Mouse (Mus musculus) cortical plate, adult 2 months (tissue): ENCODE results near the gene Dnaic2. TPM values are rescaled to one million over a fixed set of nuclear protein-coding genes. Genes with fewer than 3 reads are reported as not detected.
A peak's percentile ranks its signal among the peaks of the same experiment; 100 is the strongest.

Source experiments
- H3K27ac ChIP-seq: fragments of 200-500 bp; 2 replicates; pipeline ENCODE4 v1.5.1; 2012; ENCODE audit warnings: low read length, control low read depth, inconsistent platforms; ENCODE audit not compliant: insufficient read depth
- H3K4me1 ChIP-seq: fragments of 200-500 bp; 2 replicates; pipeline ENCODE4 v1.6.1; 2011; ENCODE audit warnings: low read length; ENCODE audit not compliant: control insufficient read depth, insufficient read depth
- H3K4me3 ChIP-seq: fragments of 200-500 bp; 2 replicates; pipeline ENCODE4 v1.5.1; 2011; ENCODE audit warnings: mild to moderate bottlenecking, low read length, control low read depth; ENCODE audit not compliant: insufficient read depth
- CTCF ChIP-seq: fragments of 200-500 bp; IDR thresholded peaks from 2 replicates; pipeline ENCODE4 v1.5.1; 2011; ENCODE audit warnings: mild to moderate bottlenecking, control low read depth, low read length; ENCODE audit not compliant: insufficient read depth; ENCODE audit errors: extremely low read depth
- POLR2A ChIP-seq: fragments of 200-500 bp; IDR thresholded peaks from 2 replicates; pipeline ENCODE4 v1.6.1; 2011; ENCODE audit warnings: mild to moderate bottlenecking, low read length, control low read depth; ENCODE audit not compliant: insufficient read depth; ENCODE audit errors: extremely low read depth
- polyA plus RNA-seq: library from polyadenylated mRNA; depleted of rRNA; stranded (reverse); fragments of >200 nt; gene quantifications from 2 replicates; pipeline ENCODE4 v1.2.3, GENCODE M21; 2012

Dnaic2 gene
- polyA plus RNA-seq, 1 experiment: 2.9 TPM

- Histone ChIP-seq H3K4me1 (peaks cover under 1% of the 10 kb centered on the region; the same call in 1 of the 2 replicates), H3K4me3 (no peak overlapping the region), H3K27ac (no peak overlapping the region)
- TF ChIP-seq CTCF: no peak
These were observed 59.1 kb downstream of the Dnaic2 start for GRCm38 (mm10) chr11:114786326-114786725.

- H3K27ac ChIP-seq: no peak overlapping the region
- TF ChIP-seq CTCF (no peak), POLR2A (no peak)
- no peak overlapping the region for H3K4me3 ChIP-seq
- H3K4me1 ChIP-seq: peaks cover 2% of the 10 kb centered on the region; the same call in 1 of the 2 replicates
These were observed 60.4 kb downstream of the Dnaic2 start for GRCm38 (mm10) chr11:114787611-114788010.

DNA sequence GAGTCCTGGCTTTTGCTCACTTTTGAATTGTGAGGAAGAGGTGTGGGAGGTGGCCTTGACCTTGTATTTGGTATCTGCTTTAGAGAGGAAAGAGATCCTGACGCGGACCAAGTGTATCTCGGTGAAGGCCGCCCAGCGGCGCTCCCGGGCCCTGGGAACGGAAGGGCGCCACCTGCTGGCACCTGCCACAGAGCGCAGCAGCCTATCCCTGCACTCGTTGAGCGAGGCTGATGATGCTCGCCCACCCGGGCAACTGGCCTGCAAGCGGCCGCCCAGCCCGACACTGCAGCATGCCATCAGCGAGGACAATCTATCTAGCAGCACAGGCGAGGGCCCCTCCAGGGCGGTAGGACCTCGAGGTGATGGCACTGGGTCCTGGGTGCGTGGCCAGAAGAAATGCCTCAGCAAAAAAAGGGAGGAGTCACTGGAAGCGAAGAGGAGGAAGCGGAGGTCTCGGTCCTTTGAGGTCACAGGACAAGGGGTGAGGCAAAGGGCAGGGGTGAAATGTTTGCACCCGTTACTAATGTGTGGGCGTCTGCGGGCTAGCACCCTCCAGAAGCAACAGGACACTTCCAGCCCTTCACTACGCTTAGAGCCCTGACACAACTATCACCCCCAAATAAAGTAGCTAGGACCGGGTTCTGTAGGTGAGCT is 62.0 kb downstream of the Dnaic2 start:
- TF ChIP-seq POLR2A (no peak), CTCF (peak; percentile 71)
- H3K4me1 ChIP-seq: peaks cover 2% of the 10 kb centered on the region
- H3K27ac ChIP-seq: no peak overlapping the region
- no peak overlapping the region for H3K4me3 ChIP-seq

GRCm38 (mm10) chr11:114789716-114790115 is 62.5 kb downstream of the Dnaic2 start:
- no peak for TF ChIP-seq CTCF
- TF ChIP-seq POLR2A: no peak

DNA sequence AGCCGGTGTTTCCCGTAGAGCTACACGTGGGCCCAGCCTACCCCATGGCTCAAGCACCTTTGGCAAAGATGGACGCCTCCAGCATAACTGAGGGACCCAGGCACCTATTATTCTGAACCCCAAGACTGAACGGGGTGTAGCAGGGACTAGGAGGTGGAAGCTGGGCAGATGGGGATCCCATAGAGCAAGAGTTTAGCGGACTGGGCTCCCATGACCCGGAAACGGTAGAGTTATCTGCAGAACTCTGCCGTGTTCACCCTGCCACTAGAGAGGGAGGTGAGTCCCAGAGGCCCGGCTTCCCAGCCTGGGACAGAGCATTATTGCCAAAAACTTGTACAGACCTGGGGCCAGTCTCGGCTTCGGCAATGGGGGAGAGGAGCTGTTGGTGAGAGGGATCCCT is 63.0 kb downstream of the Dnaic2 start:
- Histone ChIP-seq H3K27ac (no peak overlapping the region), H3K4me3 (no peak overlapping the region), H3K4me1 (peaks cover 2% of the 10 kb centered on the region)
- TF ChIP-seq POLR2A: no peak
- no peak for TF ChIP-seq CTCF

More at GRCm38 (mm10) chr11:114789716-114790115, 62.5 kb downstream of the Dnaic2 start:
- Histone ChIP-seq H3K4me3 (no peak overlapping the region), H3K4me1 (peaks cover 2% of the 10 kb centered on the region), H3K27ac (no peak overlapping the region)

GRCm38 (mm10) chr11:114790841-114791240 is 63.6 kb downstream of the Dnaic2 start:
- Histone ChIP-seq H3K27ac (no peak overlapping the region), H3K4me3 (no peak overlapping the region), H3K4me1 (peaks cover 2% of the 10 kb centered on the region)
- TF ChIP-seq CTCF: no peak
- TF ChIP-seq POLR2A: no peak

DNA sequence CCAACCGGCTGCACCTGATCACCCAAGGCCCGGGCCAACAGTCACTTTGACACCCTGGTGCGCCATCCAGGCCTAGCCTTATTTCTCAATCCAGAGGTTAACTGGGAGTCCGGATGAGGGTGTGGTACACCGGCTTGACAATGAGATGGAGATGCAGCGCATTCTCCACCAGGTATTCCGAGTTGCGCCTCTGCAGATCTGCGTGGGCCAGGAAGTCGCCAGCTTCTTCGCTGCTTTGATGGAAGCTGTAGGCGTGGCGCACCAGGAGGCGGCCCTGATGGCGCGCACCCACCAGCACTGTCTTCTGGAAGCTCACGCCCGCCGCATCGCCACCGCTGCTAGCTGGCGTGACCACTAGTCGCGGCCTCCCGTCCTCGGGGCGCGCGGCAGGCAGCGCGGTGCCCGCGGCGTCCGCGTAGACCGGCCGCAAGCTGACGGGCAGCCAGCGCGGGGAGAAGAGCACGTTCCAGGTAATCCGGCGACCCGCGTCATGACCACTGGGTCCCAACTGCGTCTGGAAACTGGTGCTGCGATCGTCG is 64.2 kb downstream of the Dnaic2 start:
- H3K4me1 ChIP-seq: peaks cover 2% of the 10 kb centered on the region
- H3K27ac ChIP-seq: 0 out of 2 replicates have a peak overlapping the region, but pooled peaks have one; percentile 18
- TF ChIP-seq CTCF: no peak
- no peak for TF ChIP-seq POLR2A
- peak overlapping the region; percentile 30 for H3K4me3 ChIP-seq

GRCm38 (mm10) chr11:114791891-114792411 is 64.7 kb downstream of the Dnaic2 start:
- no peak for TF ChIP-seq CTCF
- no peak for TF ChIP-seq POLR2A
- Histone ChIP-seq H3K27ac (0 out of 2 replicates have a peak overlapping the region, but pooled peaks have one; percentile 18), H3K4me1 (peaks cover 2% of the 10 kb centered on the region), H3K4me3 (peak overlapping the region; percentile 30)

DNA sequence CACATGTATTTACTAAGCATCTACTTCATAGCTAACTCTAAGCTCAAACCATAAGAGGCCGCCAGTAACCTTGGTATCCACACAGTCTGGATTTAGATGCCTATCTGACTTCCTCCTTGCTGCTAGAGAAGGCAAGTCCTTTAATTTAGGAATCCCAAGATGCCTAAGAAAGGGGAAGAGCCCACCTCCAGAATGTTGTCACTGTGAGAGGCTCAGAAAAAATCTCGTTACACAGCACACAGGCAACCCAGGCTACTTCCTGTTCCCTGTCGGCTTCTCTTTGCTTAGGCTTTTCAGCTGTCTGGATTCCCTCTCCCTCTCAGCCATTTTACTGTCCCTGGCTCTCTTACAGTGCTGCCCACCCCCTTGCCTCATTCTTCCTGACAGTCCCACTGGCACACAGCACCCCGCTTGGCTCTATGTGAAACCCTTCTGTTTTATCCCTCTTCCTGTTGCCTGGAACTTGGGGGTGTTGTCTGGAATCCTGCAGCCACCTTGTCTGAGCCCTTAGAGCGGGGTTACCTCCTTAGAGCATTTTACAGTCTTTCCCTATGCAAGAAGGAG is 65.8 kb downstream of the Dnaic2 start:
- no peak overlapping the region for H3K27ac ChIP-seq
- H3K4me1 ChIP-seq: peaks cover 2% of the 10 kb centered on the region
- TF ChIP-seq CTCF: no peak
- TF ChIP-seq POLR2A: no peak
- H3K4me3 ChIP-seq: no peak overlapping the region

GRCm38 (mm10) chr11:114793868-114794545 is 66.8 kb downstream of the Dnaic2 start:
- TF ChIP-seq POLR2A (no peak), CTCF (no peak)
- Histone ChIP-seq H3K4me3 (no peak overlapping the region), H3K27ac (no peak overlapping the region), H3K4me1 (peaks cover 2% of the 10 kb centered on the region)
